Mouse (Mus musculus): Measurements from ENCODE around the gene Adgrl3.

The Adgrl3 gene

GRCm38 (mm10) chr5:81076377-81076776 lies 56.4 kb downstream of the Adgrl3 start:
- DNase-seq (ENCODE audit: low spot score in 2 of 2): no peak

GRCm38 (mm10) chr5:81077031-81077430 lies 57.1 kb downstream of the Adgrl3 start:
- DNase-seq (ENCODE audit: low spot score in 2 of 2): no peak

GRCm38 (mm10) chr5:81077990-81078389 lies 58.1 kb downstream of the Adgrl3 start:
- no peak for DNase-seq (ENCODE audit: low spot score in 2 of 2)

GRCm38 (mm10) chr5:81083698-81084360 lies 63.9 kb downstream of the Adgrl3 start:
- DNase-seq (ENCODE audit: low spot score in 2 of 2): no peak

GRCm38 (mm10) chr5:81085152-81085551 lies 65.2 kb downstream of the Adgrl3 start:
- no peak for DNase-seq (ENCODE audit: low spot score in 2 of 2)

- DNase-seq (ENCODE audit: low spot score in 2 of 2): peak in 1 of 2 experiments; percentile 20
Measured at GRCm38 (mm10) chr5:81088667-81089066, 68.7 kb downstream of the Adgrl3 start.

- no peak for DNase-seq (ENCODE audit: low spot score in 2 of 2)
Measured at GRCm38 (mm10) chr5:81094618-81095017, 74.7 kb downstream of the Adgrl3 start.

GRCm38 (mm10) chr5:81097131-81097530 lies 77.2 kb downstream of the Adgrl3 start:
- no peak for DNase-seq (ENCODE audit: low spot score in 2 of 2)

GRCm38 (mm10) chr5:81107431-81107830 lies 87.5 kb downstream of the Adgrl3 start:
- DNase-seq (ENCODE audit: low spot score in 2 of 2): no peak

GRCm38 (mm10) chr5:81124483-81124882 lies 104.5 kb downstream of the Adgrl3 start:
- DNase-seq (ENCODE audit: low spot score in 2 of 2): no peak

GRCm38 (mm10) chr5:81127639-81128038 lies 107.7 kb downstream of the Adgrl3 start:
- no peak for DNase-seq (ENCODE audit: low spot score in 2 of 2)

- DNase-seq (ENCODE audit: low spot score in 2 of 2): no peak
Measured at GRCm38 (mm10) chr5:81136394-81136793, 116.5 kb downstream of the Adgrl3 start.

GRCm38 (mm10) chr5:81155791-81156190 lies 135.9 kb downstream of the Adgrl3 start:
- no peak for DNase-seq (ENCODE audit: low spot score in 2 of 2)

GRCm38 (mm10) chr5:81156281-81156680 lies 136.3 kb downstream of the Adgrl3 start:
- no peak for DNase-seq (ENCODE audit: low spot score in 2 of 2)

- DNase-seq (ENCODE audit: low spot score in 2 of 2): no peak
Measured at GRCm38 (mm10) chr5:81156796-81157195, 136.9 kb downstream of the Adgrl3 start.

GRCm38 (mm10) chr5:81159013-81159412 lies 139.1 kb downstream of the Adgrl3 start:
- no peak for DNase-seq (ENCODE audit: low spot score in 2 of 2)

- DNase-seq (ENCODE audit: low spot score in 2 of 2): no peak
Measured at GRCm38 (mm10) chr5:81160431-81160830, 140.5 kb downstream of the Adgrl3 start.

GRCm38 (mm10) chr5:81188871-81189485 lies 169.0 kb downstream of the Adgrl3 start:
- DNase-seq (ENCODE audit: low spot score in 2 of 2): no peak

GRCm38 (mm10) chr5:81200354-81200753 lies 180.4 kb downstream of the Adgrl3 start:
- DNase-seq (ENCODE audit: low spot score in 2 of 2): no peak

- DNase-seq (ENCODE audit: low spot score in 2 of 2): no peak
Measured at GRCm38 (mm10) chr5:81201885-81202284, 181.9 kb downstream of the Adgrl3 start.

- DNase-seq (ENCODE audit: low spot score in 2 of 2): no peak
Measured at GRCm38 (mm10) chr5:81218500-81219057, 198.6 kb downstream of the Adgrl3 start.

- DNase-seq (ENCODE audit: low spot score in 2 of 2): no peak
Measured at GRCm38 (mm10) chr5:81224465-81224864, 204.5 kb downstream of the Adgrl3 start.

GRCm38 (mm10) chr5:81225486-81225885 lies 205.5 kb downstream of the Adgrl3 start:
- DNase-seq (ENCODE audit: low spot score in 2 of 2): no peak
